Mouse (Mus musculus) heart, adult 18-20 months (tissue): ENCODE results near the gene Igsf21. TPM values are rescaled to one million over a fixed set of nuclear protein-coding genes. Genes with fewer than 3 reads are reported as not detected.

Experiments
- DNase-seq, 2 experiments: peaks; one replicate each; pipeline ENCODE4 v3.0.0; 2021 to 2022; ENCODE audit warnings: mixed read lengths in 1 of 2
- long read RNA-seq, 2 experiments: library from polyadenylated mRNA; stranded (forward); transcript quantifications; one replicate each; pipeline ENCODE4 v2.0.0; 2021
- total RNA-seq, 2 experiments: library from RNA; stranded (reverse); gene quantifications; 2 replicates each; pipeline ENCODE4 v1.2.3; 2021

Gene Igsf21
- total RNA-seq: under 1 TPM; 0.17 to 0.33 TPM
- long read RNA-seq, experiment 1, partial matches to known transcripts: 1 of 1 reads
- long read RNA-seq, experiment 1, other reads (novel, unspliced or antisense): 0 of 1 reads
- long read RNA-seq, experiment 2: 0 reads

DNA sequence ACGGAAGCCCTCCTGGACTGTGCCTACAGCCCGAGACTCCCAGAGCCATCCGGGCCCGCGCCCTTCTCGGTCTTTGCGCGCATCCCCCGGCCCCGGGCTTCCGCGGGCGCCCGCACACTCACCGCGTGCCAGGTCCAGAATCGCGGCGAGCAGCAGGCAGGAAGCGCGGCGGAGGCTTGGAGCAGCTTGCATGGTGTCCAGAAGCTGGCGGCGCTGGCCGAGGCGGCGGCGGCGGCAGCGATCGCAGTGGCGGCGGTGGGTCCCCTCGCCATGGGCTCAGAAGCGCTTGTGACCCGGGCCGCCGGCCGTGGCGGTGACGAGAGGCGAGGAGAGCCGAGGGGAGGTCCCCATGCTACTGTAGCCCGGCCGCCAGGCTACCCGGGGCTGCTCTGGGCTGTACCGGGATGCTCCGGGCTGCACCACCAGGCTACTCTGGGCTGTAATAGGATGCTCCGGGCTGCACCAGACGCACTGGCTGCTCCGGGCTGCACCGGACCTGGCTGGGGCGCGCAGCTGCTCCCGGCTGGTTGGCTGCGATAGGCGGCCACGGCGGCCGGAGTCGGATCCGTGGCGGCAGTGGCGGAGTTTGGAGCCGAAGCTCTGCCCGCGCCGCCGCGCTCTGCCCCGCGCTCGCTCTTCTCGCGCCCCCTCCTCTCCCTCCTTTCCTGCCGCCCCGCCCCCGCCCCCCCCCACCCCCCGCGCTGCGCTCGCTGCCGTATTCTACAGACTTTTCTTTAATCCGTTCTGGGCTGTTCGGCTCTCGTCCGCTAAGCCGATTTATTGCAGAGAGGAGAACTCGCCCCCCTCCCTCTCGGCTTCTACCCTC, at the start of gene Igsf21:
Gene Igsf21, minus strand, starts transcription at position 605 of the 826 bp plus-strand sequence.
- DNase-seq: no peak

DNA sequence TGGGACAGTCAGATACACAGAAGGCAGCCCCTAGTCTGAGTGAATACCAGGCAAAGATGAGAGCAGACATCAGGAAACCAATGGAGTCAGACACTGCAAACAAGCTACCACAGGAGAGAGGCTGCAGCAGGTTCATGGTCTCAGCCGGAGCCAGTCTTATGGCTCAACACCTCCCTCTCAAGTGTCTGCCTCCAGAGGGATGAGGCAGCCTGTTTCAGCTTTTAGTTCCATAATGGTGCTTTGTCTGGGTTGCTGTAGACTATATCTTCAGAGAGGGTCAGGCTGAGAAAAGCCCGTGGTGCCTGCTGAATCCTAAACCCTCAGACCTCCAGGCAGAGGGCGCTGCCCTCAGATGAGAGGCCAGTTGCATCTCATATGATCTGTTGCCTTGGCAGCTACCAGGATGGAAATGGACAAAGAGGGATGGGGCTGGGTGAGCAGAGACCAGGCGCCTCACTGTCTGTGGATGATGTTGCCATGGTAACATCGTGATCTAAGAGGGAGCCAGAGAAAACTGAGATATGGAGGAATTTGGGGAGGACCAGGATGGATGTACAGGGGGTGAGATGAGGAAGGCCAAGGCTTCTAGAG, 39.2 kb upstream of the Igsf21 start:
- DNase-seq: no peak

GRCm38 (mm10) chr4:140283398-140283797, 36.8 kb upstream of the Igsf21 start:
- DNase-seq: peak; percentile 11 to 28

- no peak for DNase-seq
These were observed 31.7 kb upstream of the Igsf21 start for GRCm38 (mm10) chr4:140278269-140278668.

- no peak for DNase-seq
These were observed 25.3 kb upstream of the Igsf21 start for GRCm38 (mm10) chr4:140271913-140272312.

- no peak for DNase-seq
These were observed 23.9 kb upstream of the Igsf21 start for GRCm38 (mm10) chr4:140270451-140270850.

- DNase-seq: no peak
These were observed 22.7 kb upstream of the Igsf21 start for GRCm38 (mm10) chr4:140269184-140269840.

DNA sequence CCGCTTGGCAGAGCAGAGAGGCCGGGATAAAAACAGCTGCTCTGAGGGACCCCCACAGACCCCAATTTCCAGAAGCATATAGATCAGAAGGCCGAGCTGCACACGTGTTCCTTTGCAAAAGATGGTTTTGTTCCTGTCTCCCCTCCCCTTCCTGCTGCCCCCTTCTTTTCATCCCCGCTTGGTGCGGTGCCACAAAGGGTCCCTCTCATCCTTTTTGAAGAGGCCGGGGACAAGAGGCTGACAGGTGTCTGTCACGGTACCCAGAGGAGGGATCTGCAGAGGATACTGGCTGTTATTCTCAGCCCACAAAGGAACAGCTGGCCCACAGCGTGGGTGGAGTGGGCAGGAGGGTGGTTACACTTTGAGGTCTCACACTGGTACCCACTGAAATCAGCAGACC, 21.3 kb upstream of the Igsf21 start:
- DNase-seq: no peak

DNA sequence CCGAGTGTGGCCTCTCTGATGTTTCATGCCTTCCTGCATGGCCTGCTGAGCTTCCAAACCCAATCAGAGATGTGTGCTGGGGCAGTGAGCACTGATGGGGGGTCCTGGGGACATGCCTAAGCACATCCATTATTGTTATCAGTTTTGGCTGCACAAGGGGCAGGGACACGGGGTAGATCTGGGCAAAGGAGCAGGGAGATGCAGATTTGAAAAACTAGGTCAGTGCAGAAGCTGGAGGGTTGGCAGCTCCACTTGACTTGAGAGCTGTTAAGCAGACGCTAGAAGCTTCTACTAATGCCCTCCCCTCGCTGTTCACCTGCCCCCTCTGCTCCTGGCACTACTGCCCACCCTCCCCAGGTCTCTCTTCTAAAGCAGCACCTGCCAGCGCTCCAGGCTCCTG, 20.5 kb upstream of the Igsf21 start:
- DNase-seq: no peak

- DNase-seq: peak; percentile 21 to 35
These were observed 12.4 kb upstream of the Igsf21 start for GRCm38 (mm10) chr4:140258968-140259367.

- peak in 1 of 2 experiments; percentile 50 for DNase-seq
These were observed 5.8 kb upstream of the Igsf21 start for GRCm38 (mm10) chr4:140252369-140252768.

DNA sequence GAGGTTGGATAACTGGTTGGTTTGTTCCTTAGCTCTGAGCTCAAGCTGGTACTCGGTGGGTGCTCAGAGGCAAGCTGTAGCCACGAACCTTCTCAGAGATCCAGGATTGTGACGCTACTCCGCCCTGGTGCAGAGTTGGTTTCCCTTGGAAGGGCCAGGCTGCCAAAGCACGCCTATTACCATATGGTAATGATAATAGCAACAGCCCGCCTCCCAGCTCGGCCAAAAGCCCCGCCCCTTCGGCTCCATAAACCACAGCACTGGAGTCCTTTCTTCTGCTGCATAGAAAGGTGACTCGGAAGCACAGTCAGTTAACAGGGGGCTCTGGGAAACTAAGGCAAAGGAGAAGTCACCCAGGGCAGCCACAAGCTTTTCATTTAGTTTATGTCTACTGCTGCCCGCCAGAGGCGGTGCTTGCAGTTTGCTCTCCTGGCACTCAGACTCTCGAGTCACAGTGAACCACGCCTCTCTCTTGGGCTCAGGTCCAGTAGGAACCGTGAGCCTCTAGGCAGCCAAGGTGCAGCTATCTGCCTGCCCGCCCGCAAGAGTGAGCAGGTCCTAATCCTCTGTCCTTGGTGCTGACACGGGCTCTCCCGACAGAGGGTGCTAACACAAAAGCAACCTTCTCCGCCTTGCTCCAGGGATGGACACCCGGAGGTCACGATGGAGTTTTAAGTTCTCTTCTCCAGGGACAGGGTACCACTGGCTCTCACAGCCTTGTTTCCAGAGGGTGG, 2.6 kb upstream of the Igsf21 start:
- DNase-seq: peak; percentile 18 to 38

GRCm38 (mm10) chr4:140248396-140248795, 1.8 kb upstream of the Igsf21 start:
- no peak for DNase-seq

DNA sequence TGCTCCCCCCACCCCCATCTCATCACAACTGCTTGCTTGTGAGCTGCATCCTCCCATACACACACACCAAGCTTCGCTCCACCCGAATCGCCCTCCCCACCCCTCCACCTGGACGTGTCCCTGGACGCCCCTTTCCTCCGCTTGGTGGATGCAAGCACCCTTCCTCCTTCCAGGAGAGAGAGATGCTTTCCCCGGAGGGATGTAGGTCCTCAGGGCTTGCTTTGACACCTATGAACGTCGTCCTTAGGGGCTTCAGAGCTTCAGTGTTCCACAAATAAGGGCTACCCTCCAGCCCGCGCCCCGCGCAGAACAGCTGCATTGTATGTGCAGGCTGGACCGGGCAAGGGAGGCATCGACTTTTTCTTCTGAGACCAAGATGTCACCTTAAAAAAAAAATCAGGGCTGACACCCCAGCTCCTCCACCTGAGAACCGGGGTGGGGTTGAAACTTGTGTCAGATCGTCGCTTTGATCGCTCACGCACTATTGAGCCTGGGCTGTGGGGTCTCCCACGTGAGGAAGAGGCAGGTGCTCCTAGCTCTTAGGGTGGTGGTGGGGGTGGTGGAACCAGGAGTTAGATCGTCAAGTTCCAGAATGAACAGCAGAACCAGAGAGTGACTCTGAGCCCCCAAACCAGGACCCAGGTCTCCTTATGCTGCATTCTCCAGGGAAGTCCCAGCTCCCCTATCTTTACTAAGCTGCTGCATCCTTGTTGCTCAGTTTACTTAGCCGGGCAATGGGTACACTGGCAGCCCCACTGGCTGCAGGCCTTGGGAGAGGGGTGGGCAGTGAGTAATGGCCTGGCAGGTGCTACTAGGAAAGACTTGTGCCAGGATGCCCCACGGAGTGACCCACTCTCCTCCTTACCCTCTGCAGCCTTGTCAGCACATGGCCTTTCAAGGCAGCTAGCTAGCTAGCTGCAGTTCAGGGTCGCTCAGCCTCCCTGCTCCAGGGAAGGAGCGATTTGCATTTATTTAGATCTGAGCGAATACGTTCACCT, 721 bp upstream of the Igsf21 start:
- DNase-seq: no peak

- DNase-seq: no peak
These were observed 1.1 kb downstream of the Igsf21 start for GRCm38 (mm10) chr4:140245286-140246179.

GRCm38 (mm10) chr4:140244835-140245234, 1.7 kb downstream of the Igsf21 start:
- DNase-seq: no peak

GRCm38 (mm10) chr4:140244161-140244813, 2.3 kb downstream of the Igsf21 start:
- DNase-seq: no peak

DNA sequence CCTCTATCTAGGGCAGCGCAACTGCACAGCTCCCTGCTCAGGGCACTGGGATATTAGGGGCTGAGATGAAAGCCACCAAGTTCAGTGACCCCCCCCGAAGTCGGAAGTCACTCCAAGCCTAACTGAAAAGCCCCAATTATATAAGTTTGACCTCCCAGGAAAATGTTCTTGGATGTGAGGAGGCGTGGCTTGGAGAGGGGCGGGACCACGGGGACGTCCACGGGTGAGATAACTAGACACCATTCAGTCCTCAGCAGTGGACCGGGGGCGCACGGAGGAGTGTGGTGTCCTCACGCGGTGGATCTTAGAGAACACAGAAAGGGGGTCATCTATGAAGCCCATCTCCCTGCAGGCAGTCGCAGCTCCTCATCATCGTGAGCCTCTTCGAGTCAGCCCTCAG, 3.4 kb downstream of the Igsf21 start:
- no peak for DNase-seq

- no peak for DNase-seq
These were observed 4.3 kb downstream of the Igsf21 start for GRCm38 (mm10) chr4:140242291-140242690.
